Mouse (Mus musculus) testis, adult 2 months (tissue): ENCODE results near the gene Myl3.

Source experiments
- CTCF ChIP-seq: fragments of 200-500 bp; IDR thresholded peaks from 2 replicates; pipeline ENCODE4 v1.5.1; 2012; ENCODE audit warnings: low read depth, mild to moderate bottlenecking, inconsistent platforms, low read length, moderate library complexity; ENCODE audit not compliant: control insufficient read depth, insufficient read depth, insufficient replicate concordance
- POLR2A ChIP-seq: fragments of 200-500 bp; IDR thresholded peaks from 2 replicates; pipeline ENCODE4 v1.6.1; 2012; ENCODE audit warnings: low read depth, mild to moderate bottlenecking, inconsistent platforms, low read length, moderate library complexity; ENCODE audit not compliant: control insufficient read depth

DNA sequence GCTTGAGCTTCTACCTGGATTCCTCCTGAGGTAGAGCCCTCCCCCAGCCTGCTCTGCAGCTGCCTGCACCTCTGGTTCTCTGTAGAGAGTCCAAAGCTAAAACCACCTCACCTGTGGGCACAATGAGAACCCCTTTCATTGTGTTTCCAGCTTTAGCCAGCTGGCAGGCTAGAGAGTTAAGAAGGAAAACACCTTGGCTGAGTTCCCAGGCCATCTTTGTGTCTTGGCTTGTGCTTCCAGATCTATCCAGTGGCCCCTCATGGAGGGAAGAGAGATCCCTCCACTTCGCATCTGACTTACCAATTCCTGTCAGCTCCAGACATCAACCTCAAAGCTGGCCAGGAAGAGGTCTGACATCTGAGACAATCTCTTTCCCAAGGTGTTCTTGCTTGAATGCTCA is 36.4 kb downstream of the Myl3 start:
- TF ChIP-seq CTCF (no peak), POLR2A (no peak)
